Mouse (Mus musculus): ENCODE measurements around the gene Ivd.
A peak's percentile ranks its signal among the peaks of the same experiment; 100 is the strongest.

The Ivd gene

DNA sequence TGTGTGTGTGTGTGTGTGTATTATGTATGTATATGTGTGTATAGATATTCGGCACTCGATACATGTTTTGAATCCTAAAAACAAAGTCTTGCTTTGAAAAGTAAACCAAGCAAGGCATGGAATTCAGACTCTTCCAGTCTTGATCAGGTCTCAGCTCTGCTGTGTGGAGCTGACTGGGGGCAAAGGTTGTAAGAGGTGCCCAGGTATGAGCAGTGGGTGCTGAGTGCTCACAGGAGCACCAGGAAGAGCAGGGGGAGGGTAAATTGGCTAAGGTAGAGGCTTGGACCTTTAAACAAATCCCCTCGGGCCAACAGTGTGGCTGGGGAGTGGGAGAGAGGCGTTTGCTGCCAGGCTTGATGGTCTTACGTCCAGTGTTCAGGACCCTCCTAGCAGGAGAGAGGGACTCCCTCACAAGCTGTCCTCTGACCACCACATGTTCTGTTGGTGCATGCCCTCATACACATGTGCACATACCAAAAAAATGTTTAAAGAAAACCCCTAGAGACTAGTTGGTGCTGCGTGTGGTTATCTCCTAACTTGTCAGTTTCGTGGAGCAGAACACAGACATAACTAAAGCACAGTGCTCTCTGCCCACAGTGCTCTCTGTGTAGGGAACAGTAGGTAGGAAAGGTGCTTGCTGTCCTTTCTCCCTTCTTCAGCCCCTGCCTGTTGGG lies 49.0 kb downstream of the Ivd start:
- no peak for DNase-seq (ENCODE audit: low spot score in 2 of 2)

DNA sequence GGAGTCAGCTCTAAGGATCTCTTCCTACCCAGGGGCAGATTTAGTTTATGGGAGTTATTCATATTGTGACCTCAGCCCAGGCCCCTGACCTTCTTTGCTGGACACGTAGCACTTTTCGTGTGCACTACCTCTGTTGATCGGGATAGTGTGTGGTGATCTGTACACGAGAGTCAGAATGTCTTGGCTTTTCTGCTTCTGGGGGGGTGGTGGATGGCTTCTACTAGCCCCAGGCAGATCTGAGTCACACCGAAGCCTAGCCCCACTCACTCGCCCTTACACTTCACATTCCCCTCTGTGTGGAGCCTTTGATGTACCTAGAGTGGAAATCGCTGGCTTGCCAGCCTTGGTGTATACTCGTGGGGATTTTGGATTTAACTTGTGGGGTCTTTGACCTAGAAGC lies 51.0 kb downstream of the Ivd start:
- DNase-seq (ENCODE audit: low spot score in 2 of 2) = no peak

DNA sequence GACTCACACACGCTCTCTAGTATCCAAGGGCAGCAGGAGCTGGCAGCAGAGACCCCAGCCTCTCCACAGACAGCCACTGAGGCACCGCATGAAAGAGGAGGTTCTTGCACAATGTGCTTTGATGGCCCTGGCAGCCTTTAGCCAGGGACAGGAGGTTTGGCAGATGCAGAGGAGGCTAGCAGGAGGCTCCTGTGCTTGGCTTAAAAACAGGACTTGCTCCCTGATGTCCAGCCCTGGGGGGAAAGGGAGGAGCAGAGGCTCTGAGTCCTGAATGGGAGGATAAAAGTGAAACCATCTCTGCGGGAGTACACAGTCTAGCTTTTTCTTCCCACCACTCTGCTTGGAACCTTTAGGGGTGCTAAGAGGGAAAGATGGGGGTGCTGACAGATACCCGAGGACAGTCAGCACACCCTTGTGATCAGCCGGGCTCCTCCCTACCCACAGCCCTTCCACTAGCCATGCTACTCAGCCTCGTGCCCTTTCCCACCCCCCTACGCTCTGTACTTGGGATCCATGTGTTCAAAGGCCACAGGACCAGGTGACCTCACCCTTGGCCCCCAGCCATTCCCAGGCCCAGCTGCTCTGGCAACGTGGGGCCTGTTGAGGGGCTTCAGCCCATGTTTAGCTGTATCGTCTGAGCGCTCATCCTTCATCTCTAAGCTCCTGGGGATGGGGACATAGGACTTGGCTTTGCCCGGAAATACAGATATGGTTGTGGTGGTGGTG lies 52.0 kb downstream of the Ivd start:
- DNase-seq (ENCODE audit: low spot score in 2 of 2) = no peak

DNA sequence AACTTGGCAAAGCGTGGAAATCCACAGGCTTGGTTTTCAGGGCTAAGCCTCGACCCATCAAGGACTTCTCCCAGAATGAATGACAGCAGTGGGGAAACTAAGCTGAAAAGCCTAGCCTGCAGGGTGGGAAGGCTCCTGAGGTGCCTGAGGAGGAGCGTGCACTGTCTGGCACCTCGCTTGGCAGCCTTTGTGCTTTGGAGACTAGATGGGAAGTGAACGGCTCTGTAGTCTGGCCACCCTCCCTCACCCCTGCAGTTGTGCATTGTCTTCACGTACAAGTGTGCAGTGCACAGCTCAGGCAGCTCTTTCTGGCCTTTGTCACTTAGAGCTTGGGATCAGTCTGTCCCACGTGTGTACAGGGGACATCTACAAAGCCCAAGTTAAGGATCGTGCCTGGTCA lies 52.9 kb downstream of the Ivd start:
- no peak for DNase-seq (ENCODE audit: low spot score in 2 of 2)

DNA sequence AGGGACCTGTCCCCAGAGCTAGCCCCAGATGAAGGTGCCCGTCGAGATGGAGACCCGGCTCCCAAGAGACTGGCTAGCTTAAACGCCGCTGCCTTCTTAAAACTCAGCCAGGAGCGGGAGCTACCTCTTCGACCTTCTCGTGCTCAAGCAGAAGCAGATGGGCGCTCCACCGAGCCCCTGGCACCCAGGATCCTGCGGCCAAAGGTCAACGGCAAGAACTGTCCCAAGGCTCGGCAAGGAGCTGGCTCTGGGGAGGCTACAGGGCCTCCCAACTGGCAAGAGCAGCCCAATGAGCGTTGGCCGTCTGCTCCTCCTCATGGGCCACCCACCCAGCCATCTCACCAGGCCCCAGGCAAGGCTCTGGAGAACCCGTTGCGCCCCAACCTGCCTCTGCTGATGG lies 54.7 kb downstream of the Ivd start:
- no peak for DNase-seq (ENCODE audit: low spot score in 2 of 2)

DNA sequence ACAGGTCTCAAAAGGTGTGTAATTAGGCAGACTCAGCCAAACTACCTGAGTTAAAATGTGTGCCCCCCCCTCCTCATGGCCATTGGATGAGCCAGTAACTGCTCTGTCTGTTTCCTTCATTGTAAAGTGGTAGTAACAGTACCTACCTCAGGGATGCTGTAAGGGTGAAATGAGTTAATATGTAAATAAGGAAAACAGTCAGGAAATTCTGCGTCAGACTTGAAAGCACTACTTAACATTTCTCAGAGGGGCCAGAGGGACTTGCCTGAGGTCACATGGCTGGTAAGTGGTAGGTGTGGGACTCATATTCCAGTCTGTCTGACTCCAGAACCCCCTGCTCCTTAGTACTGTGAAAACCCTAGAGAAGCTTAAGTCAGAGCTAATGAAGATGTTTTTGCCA lies 56.8 kb downstream of the Ivd start:
- DNase-seq (ENCODE audit: low spot score in 2 of 2) = no peak

DNA sequence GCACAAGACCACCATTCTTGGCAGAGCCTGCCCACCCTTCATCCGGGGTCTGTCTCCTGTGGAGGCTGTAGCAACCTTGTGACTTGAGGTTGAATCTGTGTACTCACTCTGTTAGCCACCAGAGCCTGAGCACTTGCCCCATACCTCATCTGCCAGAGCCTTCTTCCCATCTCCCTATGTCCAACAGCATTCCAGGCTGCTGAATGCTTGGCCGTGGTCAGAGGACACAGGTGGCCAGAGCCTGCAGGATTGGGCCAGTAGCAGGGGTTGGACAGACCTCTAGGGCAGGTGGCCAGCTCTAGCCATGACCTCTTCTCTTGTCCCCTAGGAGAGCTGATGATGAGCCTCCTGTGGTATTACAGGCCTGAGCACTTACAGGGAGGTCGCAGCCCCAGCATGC lies 58.7 kb downstream of the Ivd start:
- no peak for DNase-seq (ENCODE audit: low spot score in 2 of 2)

DNA sequence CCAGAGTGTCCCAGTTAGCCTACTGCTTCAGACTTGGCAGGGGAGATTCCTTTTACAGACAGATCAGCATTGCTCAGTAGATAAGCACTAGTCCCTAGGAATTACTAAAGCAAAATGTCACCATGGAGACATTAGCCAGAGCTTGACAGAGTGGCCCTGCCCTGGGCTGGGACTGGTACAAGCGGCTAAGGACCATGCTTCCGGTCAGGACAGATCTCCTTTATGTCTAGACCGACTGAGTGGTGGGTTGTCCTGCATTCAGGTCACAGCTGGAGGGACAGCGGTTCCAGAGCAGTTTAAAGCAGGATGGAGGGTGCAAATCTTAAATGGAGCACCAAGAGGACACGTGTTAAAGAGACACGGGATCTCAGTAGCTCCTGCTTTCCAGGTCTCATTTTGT lies 64.2 kb downstream of the Ivd start:
- no peak for DNase-seq (ENCODE audit: low spot score in 2 of 2)

DNA sequence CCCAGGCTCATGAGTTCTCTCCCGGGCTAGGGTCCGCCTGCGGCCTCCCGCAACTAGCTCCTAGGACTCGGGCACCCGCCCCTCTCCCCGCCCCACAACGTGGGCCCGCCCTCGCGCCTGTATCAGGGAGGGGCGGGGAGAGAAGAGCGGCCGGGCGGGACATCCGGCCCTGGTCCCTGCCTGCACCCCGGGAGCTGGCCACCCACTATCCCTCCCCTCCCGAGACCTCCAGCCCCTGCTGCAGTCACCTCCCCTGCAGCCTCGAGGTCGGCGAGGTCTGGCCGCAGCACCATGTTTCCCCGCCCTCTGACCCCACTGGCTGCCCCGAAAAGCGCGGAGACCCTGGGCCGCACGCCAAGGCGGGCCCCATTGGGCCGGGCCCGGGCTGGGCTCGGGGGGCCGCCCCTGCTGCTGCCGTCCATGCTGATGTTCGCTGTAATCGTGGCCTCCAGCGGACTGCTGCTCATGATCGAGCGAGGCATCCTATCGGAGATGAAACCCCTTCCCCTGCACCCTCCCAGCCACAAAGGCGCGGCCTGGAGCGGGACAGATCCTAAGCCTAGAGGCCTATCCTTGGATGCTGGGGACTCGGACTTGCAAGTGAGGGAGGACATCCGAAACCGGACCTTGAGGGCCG lies 64.7 kb downstream of the Ivd start, which contains the start of gene Chst14:
TSS of gene Chst14 (plus strand) at position 136 of the 637 bp plus-strand sequence.
- peak; percentile 42 to 43 for DNase-seq (ENCODE audit: low spot score in 2 of 2)

DNA sequence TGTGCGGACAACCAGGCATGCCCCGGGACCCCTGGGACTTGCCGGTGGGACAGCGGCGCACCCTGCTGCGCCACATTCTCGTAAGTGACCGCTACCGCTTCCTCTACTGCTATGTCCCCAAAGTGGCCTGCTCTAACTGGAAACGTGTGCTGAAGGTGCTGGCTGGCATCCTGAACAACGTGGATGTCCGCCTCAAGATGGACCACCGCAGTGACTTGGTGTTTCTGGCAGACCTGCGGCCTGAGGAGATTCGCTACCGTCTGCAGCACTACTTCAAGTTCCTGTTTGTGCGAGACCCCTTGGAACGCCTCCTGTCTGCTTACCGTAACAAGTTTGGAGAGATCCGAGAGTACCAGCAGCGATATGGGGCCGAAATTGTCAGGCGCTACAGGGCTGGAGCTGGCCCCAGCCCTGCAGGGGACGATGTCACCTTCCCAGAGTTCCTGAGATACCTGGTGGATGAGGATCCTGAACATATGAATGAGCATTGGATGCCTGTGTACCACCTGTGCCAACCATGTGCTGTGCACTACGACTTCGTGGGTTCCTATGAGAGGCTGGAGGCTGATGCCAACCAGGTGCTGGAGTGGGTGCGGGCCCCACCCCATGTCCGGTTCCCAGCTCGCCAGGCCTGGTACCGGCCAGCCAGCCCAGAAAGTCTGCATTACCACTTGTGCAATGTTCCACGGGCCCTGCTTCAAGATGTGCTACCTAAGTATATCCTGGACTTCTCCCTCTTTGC lies 65.4 kb downstream of the Ivd start:
- no peak for DNase-seq (ENCODE audit: low spot score in 2 of 2)

All from natural killer cell, adult 2 months (primary cell).